Mouse (Mus musculus): ENCODE data around the gene Smarcb1. TPM values are rescaled to one million over a fixed set of nuclear protein-coding genes. Genes with fewer than 3 reads are reported as not detected.

Gene Smarcb1
- total RNA-seq, 2 experiments from 2014 or later: 72.0 to 86.5 TPM

- peak; percentile 80 for ATAC-seq (replicated peaks; ENCODE audit: poor library complexity)
Measured at GRCm38 (mm10) chr10:75935680-75936541, 14.5 kb upstream of the Smarcb1 start, which contains the start of gene Mmp11. Mmp11 (minus strand) TSS chr10:75936496.

- no peak for ATAC-seq (replicated peaks; ENCODE audit: poor library complexity)
Measured at GRCm38 (mm10) chr10:75934991-75935390, 13.6 kb upstream of the Smarcb1 start.

GRCm38 (mm10) chr10:75932891-75933290 lies 11.5 kb upstream of the Smarcb1 start, which contains the start of gene Chchd10:
Chchd10 (plus strand) TSS chr10:75933130.
- ATAC-seq (replicated peaks; ENCODE audit: poor library complexity): no peak

- ATAC-seq (replicated peaks; ENCODE audit: poor library complexity): peak; percentile 45
Measured at GRCm38 (mm10) chr10:75932081-75932678, 10.8 kb upstream of the Smarcb1 start.

- no peak for ATAC-seq (replicated peaks; ENCODE audit: poor library complexity)
Measured at GRCm38 (mm10) chr10:75931311-75931710, 9.9 kb upstream of the Smarcb1 start.

- ATAC-seq (replicated peaks; ENCODE audit: poor library complexity): no peak
Measured at GRCm38 (mm10) chr10:75930304-75930703, 8.9 kb upstream of the Smarcb1 start.

GRCm38 (mm10) chr10:75926396-75926795 lies 5.0 kb upstream of the Smarcb1 start:
- no peak for ATAC-seq (replicated peaks; ENCODE audit: poor library complexity)

GRCm38 (mm10) chr10:75924324-75924723 lies 2.9 kb upstream of the Smarcb1 start:
- ATAC-seq (replicated peaks; ENCODE audit: poor library complexity): peak; percentile 35

GRCm38 (mm10) chr10:75921726-75922560 lies 526 bp upstream of the Smarcb1 start:
- peak; percentile 16; the same call in 1 of the 2 replicates for ATAC-seq (replicated peaks; ENCODE audit: poor library complexity)

GRCm38 (mm10) chr10:75919026-75919425 lies 2.4 kb downstream of the Smarcb1 start:
- no peak for ATAC-seq (replicated peaks; ENCODE audit: poor library complexity)

- no peak for ATAC-seq (replicated peaks; ENCODE audit: poor library complexity)
Measured at GRCm38 (mm10) chr10:75916840-75917239, 4.6 kb downstream of the Smarcb1 start.

- ATAC-seq (replicated peaks; ENCODE audit: poor library complexity): no peak
Measured at GRCm38 (mm10) chr10:75915557-75915956, 5.9 kb downstream of the Smarcb1 start.

- no peak for ATAC-seq (replicated peaks; ENCODE audit: poor library complexity)
Measured at GRCm38 (mm10) chr10:75913013-75913589, 8.3 kb downstream of the Smarcb1 start.

- ATAC-seq (replicated peaks; ENCODE audit: poor library complexity): no peak
Measured at GRCm38 (mm10) chr10:75910698-75911097, 10.7 kb downstream of the Smarcb1 start.

- ATAC-seq (replicated peaks; ENCODE audit: poor library complexity): no peak
Measured at GRCm38 (mm10) chr10:75906882-75907281, 14.5 kb downstream of the Smarcb1 start.

- ATAC-seq (replicated peaks; ENCODE audit: poor library complexity): no peak
Measured at GRCm38 (mm10) chr10:75904391-75904790, 17.0 kb downstream of the Smarcb1 start.

- no peak for ATAC-seq (replicated peaks; ENCODE audit: poor library complexity)
Measured at GRCm38 (mm10) chr10:75898846-75899245, 22.6 kb downstream of the Smarcb1 start.

GRCm38 (mm10) chr10:75898039-75898564 lies 23.3 kb downstream of the Smarcb1 start:
- no peak for ATAC-seq (replicated peaks; ENCODE audit: poor library complexity)

GRCm38 (mm10) chr10:75897373-75897772 lies 24.0 kb downstream of the Smarcb1 start:
- peak; percentile 26; the same call in 1 of the 2 replicates for ATAC-seq (replicated peaks; ENCODE audit: poor library complexity)

- ATAC-seq (replicated peaks; ENCODE audit: poor library complexity): no peak
Measured at GRCm38 (mm10) chr10:75896208-75896607, 25.2 kb downstream of the Smarcb1 start.

All from megakaryocyte progenitor cell, adult 5-6 weeks (primary cell).